Mouse (Mus musculus): Measurements from ENCODE around the gene Gm136.

Gene Gm136

GRCm38 (mm10) chr4:34715062-34715461 is 41.0 kb downstream of the Gm136 start:
- no peak for DNase-seq (ENCODE audit: low read depth, low spot score)

- no peak for DNase-seq (ENCODE audit: low read depth, low spot score)
Observed at GRCm38 (mm10) chr4:34708127-34708526, 47.9 kb downstream of the Gm136 start.

- DNase-seq (ENCODE audit: low read depth, low spot score) = no peak
Observed at GRCm38 (mm10) chr4:34707248-34707647, 48.8 kb downstream of the Gm136 start.

GRCm38 (mm10) chr4:34703029-34703428 is 53.0 kb downstream of the Gm136 start:
- DNase-seq (ENCODE audit: low read depth, low spot score) = no peak

DNA sequence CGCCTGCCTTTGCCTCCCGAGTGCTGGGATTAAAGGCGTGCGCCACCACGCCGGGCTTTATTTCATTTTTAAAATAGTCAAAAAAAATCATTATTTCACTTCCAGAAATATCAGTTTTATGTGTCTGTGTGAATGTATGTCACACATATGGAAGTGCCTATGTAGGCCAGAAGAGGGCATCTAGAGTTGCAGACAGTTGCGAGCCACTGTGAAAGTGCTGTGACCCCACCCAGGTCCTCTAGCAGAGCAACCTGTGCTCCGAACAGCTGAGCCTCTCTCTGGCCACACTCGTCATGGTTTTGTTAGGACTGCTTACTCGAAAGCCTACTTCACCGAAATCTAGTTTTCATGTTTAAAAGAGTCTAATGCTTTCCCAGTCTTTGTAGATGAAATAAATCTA is 53.8 kb downstream of the Gm136 start:
- DNase-seq (ENCODE audit: low read depth, low spot score) = no peak

DNA sequence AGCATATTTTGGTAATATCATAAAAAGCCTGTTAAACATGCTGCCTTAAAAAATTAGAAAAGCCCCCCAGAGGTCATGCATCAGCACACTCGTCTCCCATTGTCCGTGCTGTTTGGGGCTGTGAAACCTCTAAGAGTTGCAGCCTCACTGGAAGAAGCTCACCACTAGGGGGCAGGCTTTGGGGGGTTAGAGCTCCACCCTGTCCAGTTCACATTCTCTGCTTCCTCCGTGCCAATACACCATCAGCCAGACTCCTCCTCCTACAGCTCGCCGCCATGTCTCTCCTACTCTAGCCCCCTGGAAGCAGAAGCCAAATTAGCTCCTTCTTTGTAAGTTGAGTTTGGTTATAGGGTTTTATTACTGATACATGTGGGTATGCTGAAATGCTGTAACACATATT is 54.5 kb downstream of the Gm136 start:
- peak; percentile 54 for DNase-seq (ENCODE audit: low read depth, low spot score)
